Mouse (Mus musculus) midbrain, postnatal 0 days (tissue): ENCODE results near the gene Zscan5b. TPM values are rescaled to one million over a fixed set of nuclear protein-coding genes. Genes with fewer than 3 reads are reported as not detected.
"Not testable (repeated sequence)": the region's sequence is repeated elsewhere in the genome, so short reads cannot be mapped to it uniquely, and the experiment has no call there.

Experiments used
- ATAC-seq: fragments of 200-750 bp; cut with Nextera tagmentation; 2 replicates; pipeline ENCODE4 v1.8.0; 2017; ENCODE audit warnings: moderate number of reproducible peaks, mild to moderate bottlenecking, moderate TSS enrichment, moderate library complexity; ENCODE audit not compliant: low FRiP score
- DNase-seq: peaks from one replicate; pipeline ENCODE4 v3.0.0-alpha.2; 2015; ENCODE audit warnings: low spot score
- H3K27ac ChIP-seq: fragments of 300-500 bp; sonication (generic); 2 replicates; pipeline ENCODE4 v1.5.1; 2014; ENCODE audit warnings: low read depth, mild to moderate bottlenecking, low read length, mixed read lengths
- H3K27me3 ChIP-seq: fragments of 300-500 bp; sonication (generic); 2 replicates; pipeline ENCODE4 v1.6.1; 2014; ENCODE audit warnings: low read length, control low read depth, mixed read lengths; ENCODE audit not compliant: insufficient read depth
- H3K36me3 ChIP-seq: fragments of 300-500 bp; sonication (generic); 2 replicates; pipeline ENCODE4 v1.6.1; 2014; ENCODE audit warnings: low read length, control low read depth, mixed read lengths; ENCODE audit not compliant: insufficient read depth
- H3K4me1 ChIP-seq: fragments of 300-500 bp; sonication (generic); 2 replicates; pipeline ENCODE4 v1.6.1; 2014; ENCODE audit warnings: mild to moderate bottlenecking, control low read depth, antibody characterized with exemption, low read length, mixed read lengths; ENCODE audit not compliant: insufficient read depth
- H3K4me2 ChIP-seq: fragments of 300-500 bp; sonication (generic); 2 replicates; pipeline ENCODE4 v1.6.1; 2014; ENCODE audit warnings: low read depth, mild to moderate bottlenecking, low read length, mixed read lengths; ENCODE audit not compliant: poor library complexity, severe bottlenecking
- H3K4me3 ChIP-seq: fragments of 300-500 bp; sonication (generic); 2 replicates; pipeline ENCODE4 v1.5.1; 2014; ENCODE audit warnings: low read depth, mild to moderate bottlenecking, low read length, moderate library complexity
- H3K9ac ChIP-seq: fragments of 300-500 bp; sonication (generic); replicated peaks from 2 replicates; pipeline ENCODE4 v1.6.1; 2014; ENCODE audit warnings: mild to moderate bottlenecking, low read length, moderate library complexity, mixed read lengths; ENCODE audit not compliant: poor library complexity, severe bottlenecking
- H3K9me3 ChIP-seq: fragments of 300-500 bp; sonication (generic); 2 replicates; pipeline ENCODE4 v1.6.1; 2016; ENCODE audit warnings: low read length, control low read depth
- CTCF ChIP-seq: IDR thresholded peaks from 2 replicates; pipeline ENCODE4 v1.5.1; 2016; ENCODE audit warnings: antibody characterized with exemption, mild to moderate bottlenecking
- WGBS: fragments of 180-500 bp; shearing (Covaris S2); extraction: QIAGEN DNeasy Blood & Tissue Kit; methylation state at CpG from one replicate; pipeline ENCODE4 v1.1.7; 2014; 5-methylcytosine and 5-hydroxymethylcytosine counted together
- polyA plus RNA-seq: library from polyadenylated mRNA; unstranded; fragments of >200 nt; fragmentation: Nextera tagmentation; extraction: Ambion mirVana; gene quantifications from 2 replicates; pipeline ENCODE4 v1.2.1, GENCODE M21; 2015
- total RNA-seq: library from RNA; depleted of rRNA; stranded (reverse); fragments of >200 nt; gene quantifications from 2 replicates; pipeline ENCODE4 v1.2.3, GENCODE M21; 2014

Gene Zscan5b
- total and polyA plus RNA-seq, 2 experiments from 2014 or later = not detected

DNA sequence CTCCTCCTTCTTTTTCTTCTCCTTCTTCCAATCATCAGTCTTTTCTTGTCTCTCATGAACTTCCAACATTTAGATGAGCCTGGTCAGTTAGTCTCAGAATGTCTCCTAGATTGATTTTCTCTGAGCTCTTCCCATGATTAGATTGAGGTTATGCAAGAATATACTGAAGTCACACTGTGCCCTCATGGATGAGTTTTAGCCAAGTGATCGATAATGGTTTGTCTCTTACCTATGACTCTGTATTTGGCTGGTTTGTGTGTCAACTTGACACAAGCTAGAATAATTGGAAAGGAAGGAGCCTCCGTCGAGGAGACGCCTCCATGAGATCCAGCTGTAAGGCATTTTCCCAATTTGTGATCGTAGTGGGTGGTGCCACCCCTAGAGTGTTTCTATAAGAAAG, 32.4 kb downstream of the Zscan5b start:
- Histone ChIP-seq H3K4me2 (no peak overlapping the region), H3K9me3 (0 out of 2 replicates have a peak, but pooled peaks cover 5% of the 10 kb centered on the region), H3K9ac (no peak overlapping the region), H3K4me1 (no peaks in the 10 kb centered on the region), H3K4me3 (no peak overlapping the region), H3K27me3 (no peaks in the 10 kb centered on the region), H3K36me3 (no peaks in the 10 kb centered on the region), H3K27ac (no peak overlapping the region)
- no peak for TF ChIP-seq CTCF
- DNase-seq (no peak), ATAC-seq (no peak)
- WGBS = 92% methylated on average over 5 of the region's 5 CpGs

DNA sequence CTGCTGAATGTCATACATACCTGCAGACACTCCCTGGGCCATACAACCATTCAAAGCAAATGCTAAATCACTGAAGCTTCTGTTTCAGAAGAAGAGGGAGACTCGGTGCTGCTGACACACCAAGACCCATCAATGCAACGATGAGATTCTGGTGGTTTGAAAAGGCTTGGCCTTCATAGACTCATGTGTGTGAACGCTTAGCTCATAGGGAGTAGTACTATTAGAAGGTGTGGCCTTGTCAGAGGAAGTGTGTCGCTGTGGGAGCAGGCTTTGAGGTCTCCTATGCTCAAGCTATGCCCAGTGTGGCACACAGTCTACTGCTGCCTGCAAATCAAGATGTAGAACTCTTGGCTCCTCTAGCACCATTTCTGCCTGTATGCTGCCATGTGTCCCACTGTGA, 35.3 kb downstream of the Zscan5b start:
- DNase-seq (no peak), ATAC-seq (no peak)
- Histone ChIP-seq H3K4me1 (no peaks in the 10 kb centered on the region), H3K36me3 (no peaks in the 10 kb centered on the region), H3K9ac (no peak overlapping the region), H3K27me3 (no peaks in the 10 kb centered on the region), H3K4me3 (no peak overlapping the region), H3K27ac (no peak overlapping the region), H3K4me2 (no peak overlapping the region), H3K9me3 (0 out of 2 replicates have a peak, but pooled peaks cover 8% of the 10 kb centered on the region)
- 84% methylated on average over 4 of the region's 4 CpGs for WGBS
- TF ChIP-seq CTCF = no peak

DNA sequence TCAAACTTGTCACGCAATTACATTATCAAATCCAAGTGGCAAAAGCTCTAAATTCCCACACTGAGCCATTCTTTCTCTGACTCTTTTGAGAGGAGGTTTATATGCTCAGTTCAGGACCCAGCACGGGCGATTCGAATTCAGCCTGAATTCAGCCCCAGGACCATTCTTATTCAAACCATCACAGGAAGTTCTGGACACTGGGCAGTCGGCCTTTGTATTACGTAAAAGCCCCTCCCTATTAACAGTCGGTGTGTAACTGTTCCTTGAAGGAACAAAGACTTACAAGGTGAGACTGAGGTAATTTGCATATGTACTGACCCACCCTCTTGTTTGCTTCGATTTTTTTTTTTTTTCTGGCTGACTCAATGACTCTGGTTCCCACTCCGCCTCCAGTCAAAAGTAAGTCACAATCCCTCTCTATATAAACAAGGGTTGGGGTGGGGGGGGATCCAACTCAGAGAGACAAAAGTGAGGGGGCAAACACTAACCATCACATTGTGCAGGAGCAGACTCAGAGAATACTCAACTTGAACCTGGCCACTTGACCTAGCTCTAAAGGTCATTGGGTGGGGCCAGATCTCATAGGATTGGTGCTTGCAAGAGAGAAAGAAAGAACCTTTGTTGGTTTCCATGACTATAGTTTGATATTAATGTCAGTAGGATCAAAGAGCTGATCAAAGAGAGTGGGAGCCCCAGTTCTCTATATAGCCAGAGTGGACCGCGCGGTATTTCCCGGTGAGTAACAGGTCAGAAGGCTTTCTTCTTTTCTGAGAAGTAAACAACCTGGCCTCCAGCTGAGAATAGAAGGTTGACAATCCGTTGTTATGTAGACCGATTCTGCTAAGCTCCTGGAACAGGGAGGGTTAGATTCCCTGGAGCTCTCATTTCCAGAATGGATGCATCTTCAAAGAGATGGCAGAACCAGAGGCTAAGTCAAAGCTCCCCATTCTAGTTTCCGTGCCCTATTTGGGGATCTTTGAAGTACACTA, 36.4 kb downstream of the Zscan5b start:
- Histone ChIP-seq H3K4me1 (no peaks in the 10 kb centered on the region), H3K9ac (no peak overlapping the region), H3K4me3 (no peak overlapping the region), H3K36me3 (no peaks in the 10 kb centered on the region), H3K27ac (no peak overlapping the region), H3K27me3 (no peaks in the 10 kb centered on the region), H3K9me3 (0 out of 2 replicates have a peak, but pooled peaks cover 8% of the 10 kb centered on the region), H3K4me2 (no peak overlapping the region)
- DNase-seq = no peak
- 29% methylated on average over 16 of the region's 16 CpGs for WGBS
- no peak for TF ChIP-seq CTCF
- ATAC-seq = no peak

DNA sequence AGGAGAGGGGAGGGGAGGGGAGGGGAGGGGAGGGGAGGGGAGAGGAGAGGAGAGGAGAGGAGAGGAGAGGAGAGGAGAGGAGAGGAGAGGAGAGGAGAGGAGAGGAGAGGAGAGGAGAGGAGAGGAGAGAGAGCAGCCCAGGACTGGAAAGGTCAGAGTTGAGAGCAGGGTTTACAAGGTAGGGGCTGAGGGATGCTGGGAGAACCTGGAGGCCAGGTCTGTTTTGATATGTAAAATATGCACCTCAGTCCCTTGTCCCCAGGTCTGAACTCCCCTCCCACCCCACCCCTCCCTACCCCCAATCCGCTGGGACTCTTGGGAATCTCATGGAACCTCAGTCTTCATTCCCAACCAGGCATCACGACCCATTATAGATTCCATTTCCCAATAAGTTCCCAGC, 37.9 kb downstream of the Zscan5b start:
- H3K27ac ChIP-seq, ATAC-seq: not testable (repeated sequence)
- WGBS = 35% methylated on average over 2 of the region's 2 CpGs

DNA sequence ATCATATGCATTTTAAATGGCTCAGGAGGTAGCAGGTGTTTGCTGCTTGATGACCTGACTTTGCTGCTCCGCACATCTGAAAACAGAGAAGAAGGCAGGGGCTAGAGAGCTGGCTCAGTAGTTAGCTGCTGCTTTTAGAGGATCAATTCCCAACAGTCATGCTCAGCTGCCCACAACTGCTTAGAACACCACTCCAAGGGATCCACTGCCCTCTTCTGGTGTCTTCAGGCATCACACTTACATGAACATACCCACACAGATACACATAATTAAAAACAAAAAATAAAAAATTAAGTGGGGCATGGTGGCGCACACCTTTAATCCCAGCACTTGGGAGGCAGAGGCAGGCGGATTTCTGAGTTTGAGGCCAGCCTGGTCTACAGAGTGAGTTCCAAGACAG, 40.0 kb downstream of the Zscan5b start:
- Histone ChIP-seq H3K36me3 (no peaks in the 10 kb centered on the region), H3K4me1 (no peaks in the 10 kb centered on the region), H3K9me3 (0 out of 2 replicates have a peak, but pooled peaks cover 3% of the 10 kb centered on the region), H3K4me2 (no peak overlapping the region), H3K4me3 (no peak overlapping the region), H3K9ac (no peak overlapping the region), H3K27me3 (no peaks in the 10 kb centered on the region), H3K27ac (no peak overlapping the region)
- no peak for ATAC-seq
- no peak for DNase-seq
- 84% methylated on average over 3 of the region's 3 CpGs for WGBS
- TF ChIP-seq CTCF = peak; percentile 28; the same call in 1 of the 2 replicates

More for the DNA sequence above, 37.9 kb downstream of the Zscan5b start:
- not testable (repeated sequence) for H3K4me1 ChIP-seq, H3K4me3 ChIP-seq, DNase-seq, H3K9ac ChIP-seq, H3K36me3 ChIP-seq, H3K4me2 ChIP-seq, H3K9me3 ChIP-seq, H3K27me3 ChIP-seq

DNA sequence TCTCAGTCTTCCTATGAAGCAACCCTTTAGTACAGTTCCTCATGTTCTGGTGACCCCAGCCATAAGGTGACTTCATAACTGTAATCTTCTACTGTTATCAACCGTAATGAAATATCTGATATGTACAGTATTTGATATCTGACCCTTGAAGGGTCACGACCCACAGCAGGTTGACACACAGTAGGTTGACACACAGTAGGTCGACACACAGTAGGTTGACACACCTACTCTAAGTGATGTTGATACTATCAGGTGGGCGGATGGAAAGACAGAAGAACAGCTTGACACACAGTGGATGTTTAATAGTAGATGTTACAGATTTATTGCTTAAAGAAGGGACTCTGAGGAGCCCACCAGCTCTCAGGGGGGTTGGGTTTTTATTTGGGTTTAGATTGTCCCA, 40.9 kb downstream of the Zscan5b start:
- H3K4me2 ChIP-seq = no peak overlapping the region
- TF ChIP-seq CTCF = no peak
- WGBS = 79% methylated on average over 4 of the region's 4 CpGs
- no peaks in the 10 kb centered on the region for H3K36me3 ChIP-seq
- H3K9ac ChIP-seq = no peak overlapping the region
- H3K9me3 ChIP-seq = 0 out of 2 replicates have a peak, but pooled peaks cover 3% of the 10 kb centered on the region
- no peaks in the 10 kb centered on the region for H3K27me3 ChIP-seq
- no peaks in the 10 kb centered on the region for H3K4me1 ChIP-seq
- DNase-seq (no peak), ATAC-seq (no peak)
- H3K27ac ChIP-seq = no peak overlapping the region
- no peak overlapping the region for H3K4me3 ChIP-seq
